Comparison of ENCODE assay signal across 9 mouse cellular contexts in genomic region chr11:58334746-58335145, GRCm38 (mm10). TPM values are rescaled to one million over a fixed set of nuclear protein-coding genes. Genes with fewer than 3 reads are reported as not detected.
DNase-seq lines count a peak whose midpoint lies in the region; ATAC-seq lines count a peak whose summit lies in the region.
"Had no signal": no experiment of that assay in that cellular context is flagged by ENCODE, and none has a peak within 500 bp of the region (broad histone marks: within the 10 kb centered on the region; RNA-seq: fewer than 3 reads in every experiment).

No protein-coding gene starts in this region.

- H3K27me3 ChIP-seq in hindbrain, embryonic 14.5 days (ENCODE audit: control insufficient read depth, insufficient read depth, low read length), result no peaks in the 10 kb centered on the region

- DNase-seq in 3T3-L1 (ENCODE audit: low read depth, low spot score) (peak; percentile 98), MN1 (ENCODE audit: low spot score) (peak; percentile 52)
- peak; percentile 57 for DNase-seq in fibroblast of lung, adult 2 months (ENCODE audit: low read depth)
- DNase-seq in heart, postnatal 4 days, result peak; percentile 72
- DNase-seq in layer of hippocampus, adult 18-20 months (ENCODE audit: low spot score in 2 of 2), result no peak
- no peak for DNase-seq in hindbrain, embryonic 14.5 days (ENCODE audit: low spot score)
- no peak for DNase-seq in neural tube, embryonic 10.5 days (ENCODE audit: extremely low spot score, low spot score)
- DNase-seq in left cerebral cortex, postnatal 25 days (ENCODE audit: low spot score in 2 of 2), result no peak

- peaks cover 62% of the 10 kb centered on the region for H3K36me3 ChIP-seq in hindbrain, embryonic 14.5 days (replicated peaks; ENCODE audit: control insufficient read depth, insufficient read depth)

- H3K4me3 ChIP-seq in hindbrain, embryonic 14.5 days (replicated peaks; ENCODE audit: low read length), result no peak overlapping the region

- no peak overlapping the region for H3K4me2 ChIP-seq in hindbrain, embryonic 14.5 days (replicated peaks)

- H3K9ac ChIP-seq in hindbrain, embryonic 14.5 days, result no peak overlapping the region
- H3K9ac ChIP-seq: liver, embryonic 14.5 days had no signal

- intact Hi-C loops in left cerebral cortex, postnatal 25 days (cut with DNase I), result no loop called here

- H3K9me3 ChIP-seq in hindbrain, embryonic 14.5 days (ENCODE audit: control insufficient read depth, low read length), result no peaks in the 10 kb centered on the region

- 77% methylated on average over 3 of the region's 3 CpGs for WGBS in hindbrain, embryonic 14.5 days

- no peak for ATAC-seq in hindbrain, embryonic 14.5 days (ENCODE audit: low FRiP score)

- H3K4me1 ChIP-seq in hindbrain, embryonic 14.5 days (replicated peaks; ENCODE audit: control insufficient read depth, insufficient read depth, low read length), result peaks cover 22% of the 10 kb centered on the region

- H3K27ac ChIP-seq in hindbrain, embryonic 14.5 days, result no peak overlapping the region
- H3K27ac ChIP-seq: liver, embryonic 14.5 days had no signal

RNA-seq across cellular contexts. Expression of gene Sh3bp5l, which starts 4.2 kb away (rescaled TPM):
- total RNA-seq in heart, postnatal 4 days (2021), result 10 to 100 TPM; 38.5 to 51.5 TPM
- total RNA-seq in layer of hippocampus, adult 18-20 months (2021), result 10 to 100 TPM; 48.9 to 55.4 TPM
- polyA plus RNA-seq in hindbrain, embryonic 14.5 days (2014; fragmentation: Nextera tagmentation; extraction: Ambion mirVana), result 34.3 and 36.5 TPM in 2 replicates
- total RNA-seq in left cerebral cortex, postnatal 25 days (2021), result 10 to 100 TPM; 62.2 to 62.5 TPM

RNA-seq across cellular contexts. Expression of gene Zfp672, which starts 4.6 kb away (rescaled TPM):
- 10 to 100 TPM; 37.5 to 44.2 TPM for total RNA-seq in heart, postnatal 4 days (2021)
- 10 to 100 TPM; 43.4 to 43.5 TPM for total RNA-seq in layer of hippocampus, adult 18-20 months (2021)
- polyA plus RNA-seq in hindbrain, embryonic 14.5 days (2014; fragmentation: Nextera tagmentation; extraction: Ambion mirVana), result 38.3 and 44.3 TPM in 2 replicates
- 10 to 100 TPM; 47.2 to 52.2 TPM for total RNA-seq in left cerebral cortex, postnatal 25 days (2021)

RNA-seq across cellular contexts. Expression of gene Zfp692, which starts 27.9 kb away (rescaled TPM):
- total RNA-seq in heart, postnatal 4 days (2021), result 1 to 10 TPM; 4.2 to 6.6 TPM
- total RNA-seq in layer of hippocampus, adult 18-20 months (2021), result 10 to 100 TPM; 24.4 to 25.9 TPM
- 13.5 and 16.2 TPM in 2 replicates for polyA plus RNA-seq in hindbrain, embryonic 14.5 days (2014; fragmentation: Nextera tagmentation; extraction: Ambion mirVana)
- total RNA-seq in left cerebral cortex, postnatal 25 days (2021), result 10 to 100 TPM; 20.9 to 24.2 TPM

RNA-seq across cellular contexts. Expression of gene Lypd8, which starts 44.1 kb away (rescaled TPM):
- not detected for total RNA-seq in heart, postnatal 4 days (2021)
- total RNA-seq in layer of hippocampus, adult 18-20 months (2021), result not detected
- not detected in 2 replicates for polyA plus RNA-seq in hindbrain, embryonic 14.5 days (2014; fragmentation: Nextera tagmentation; extraction: Ambion mirVana)
- not detected for total RNA-seq in left cerebral cortex, postnatal 25 days (2021)

Comparison
In these comparisons a context has a peak if more than half of its experiments do, and no peak if none do; other contexts are left out.
1. DNase-seq: peak in 3T3-L1 (single experiment), MN1 (single experiment), fibroblast of lung, adult 2 months (single experiment) and heart, postnatal 4 days (single experiment); none in layer of hippocampus, adult 18-20 months (0 of 2), hindbrain, embryonic 14.5 days (single experiment), neural tube, embryonic 10.5 days (single experiment) and left cerebral cortex, postnatal 25 days (0 of 2).